Mouse (Mus musculus): ENCODE data around the gene Slc25a24. TPM values are rescaled to one million over a fixed set of nuclear protein-coding genes. Genes with fewer than 3 reads are reported as not detected.

Slc25a24 gene
- polyA plus RNA-seq, 1 experiment: 1.6 TPM

GRCm38 (mm10) chr3:109135352-109135751, 12.4 kb downstream of the Slc25a24 start:
- Histone ChIP-seq H3K36me3 (ENCODE audit: control insufficient read depth, insufficient read depth, low read length) (no peaks in the 10 kb centered on the region), H3K27ac (ENCODE audit: insufficient read depth, low read depth, low read length) (no peak overlapping the region), H3K4me1 (ENCODE audit: control insufficient read depth, insufficient read depth, low read length) (no peaks in the 10 kb centered on the region), H3K27me3 (replicated peaks; ENCODE audit: control insufficient read depth, insufficient read depth, low read length) (no peaks in the 10 kb centered on the region), H3K4me3 (ENCODE audit: insufficient read depth, low read depth, low read length) (no peak overlapping the region)
- TF ChIP-seq POLR2A (IDR thresholded peaks at IDR 0.05; ENCODE audit: low read depth, low read length) (no peak), CTCF (conservative IDR thresholded peaks at IDR 0.05; ENCODE audit: insufficient read depth, insufficient read length, low read depth, low read length) (no peak)
- DNase-seq: no peak
- 77% methylated on average over 1 of the region's 1 CpGs for WGBS

DNA sequence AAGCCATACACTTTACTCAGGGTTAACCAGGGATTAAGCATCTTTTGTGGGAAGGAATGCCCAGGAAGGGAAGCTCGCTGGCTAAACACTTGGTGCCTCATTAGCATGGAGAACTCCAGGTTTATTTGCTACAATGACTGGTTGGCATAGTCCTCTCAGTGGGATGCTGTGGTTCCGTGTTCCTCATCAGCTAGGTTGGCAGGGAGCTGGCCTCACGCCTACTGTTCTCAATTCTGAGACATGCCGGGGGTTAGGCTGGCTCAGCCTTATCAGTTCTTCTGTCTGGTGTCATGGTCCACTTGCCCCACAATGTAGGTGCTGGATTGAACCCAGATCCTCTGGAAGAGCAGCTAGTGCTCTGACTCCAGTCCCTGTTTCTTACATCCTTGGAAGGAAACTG, 29.6 kb downstream of the Slc25a24 start:
- Histone ChIP-seq H3K4me3 (ENCODE audit: insufficient read depth, low read depth, low read length) (no peak overlapping the region), H3K27me3 (replicated peaks; ENCODE audit: control insufficient read depth, insufficient read depth, low read length) (no peaks in the 10 kb centered on the region), H3K36me3 (ENCODE audit: control insufficient read depth, insufficient read depth, low read length) (no peaks in the 10 kb centered on the region), H3K4me1 (ENCODE audit: control insufficient read depth, insufficient read depth, low read length) (no peaks in the 10 kb centered on the region), H3K27ac (ENCODE audit: insufficient read depth, low read depth, low read length) (no peak overlapping the region)
- TF ChIP-seq POLR2A (IDR thresholded peaks at IDR 0.05; ENCODE audit: low read depth, low read length): no peak
- TF ChIP-seq CTCF (conservative IDR thresholded peaks at IDR 0.05; ENCODE audit: insufficient read depth, insufficient read length, low read depth, low read length): no peak
- WGBS: 85% methylated on average over 4 of the region's 4 CpGs
- DNase-seq: no peak

DNA sequence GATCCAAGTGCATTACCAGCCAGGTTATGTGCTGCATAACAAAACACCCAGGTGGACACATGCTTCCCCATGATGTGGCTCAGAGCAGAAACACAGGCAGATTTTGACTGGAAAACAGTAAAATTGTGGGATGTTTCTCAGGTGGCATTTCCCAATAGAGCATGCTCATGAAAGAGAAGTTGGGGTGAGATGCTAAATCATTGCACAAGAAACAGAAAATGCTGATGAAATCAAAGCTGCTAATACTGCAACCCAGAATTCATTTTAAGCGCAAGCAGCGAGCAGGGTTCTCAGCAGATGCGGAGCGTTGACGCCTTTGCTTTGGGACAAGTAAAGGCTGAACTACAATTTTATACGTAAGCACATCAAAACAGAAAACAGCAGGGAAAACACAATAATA, 30.5 kb downstream of the Slc25a24 start:
- Histone ChIP-seq H3K4me3 (ENCODE audit: insufficient read depth, low read depth, low read length) (no peak overlapping the region), H3K27ac (ENCODE audit: insufficient read depth, low read depth, low read length) (no peak overlapping the region), H3K36me3 (ENCODE audit: control insufficient read depth, insufficient read depth, low read length) (no peaks in the 10 kb centered on the region), H3K27me3 (replicated peaks; ENCODE audit: control insufficient read depth, insufficient read depth, low read length) (no peaks in the 10 kb centered on the region), H3K4me1 (ENCODE audit: control insufficient read depth, insufficient read depth, low read length) (no peaks in the 10 kb centered on the region)
- no peak for TF ChIP-seq CTCF (conservative IDR thresholded peaks at IDR 0.05; ENCODE audit: insufficient read depth, insufficient read length, low read depth, low read length)
- TF ChIP-seq POLR2A (IDR thresholded peaks at IDR 0.05; ENCODE audit: low read depth, low read length): no peak
- no peak for DNase-seq
- 98% methylated on average over 6 of the region's 6 CpGs for WGBS

DNA sequence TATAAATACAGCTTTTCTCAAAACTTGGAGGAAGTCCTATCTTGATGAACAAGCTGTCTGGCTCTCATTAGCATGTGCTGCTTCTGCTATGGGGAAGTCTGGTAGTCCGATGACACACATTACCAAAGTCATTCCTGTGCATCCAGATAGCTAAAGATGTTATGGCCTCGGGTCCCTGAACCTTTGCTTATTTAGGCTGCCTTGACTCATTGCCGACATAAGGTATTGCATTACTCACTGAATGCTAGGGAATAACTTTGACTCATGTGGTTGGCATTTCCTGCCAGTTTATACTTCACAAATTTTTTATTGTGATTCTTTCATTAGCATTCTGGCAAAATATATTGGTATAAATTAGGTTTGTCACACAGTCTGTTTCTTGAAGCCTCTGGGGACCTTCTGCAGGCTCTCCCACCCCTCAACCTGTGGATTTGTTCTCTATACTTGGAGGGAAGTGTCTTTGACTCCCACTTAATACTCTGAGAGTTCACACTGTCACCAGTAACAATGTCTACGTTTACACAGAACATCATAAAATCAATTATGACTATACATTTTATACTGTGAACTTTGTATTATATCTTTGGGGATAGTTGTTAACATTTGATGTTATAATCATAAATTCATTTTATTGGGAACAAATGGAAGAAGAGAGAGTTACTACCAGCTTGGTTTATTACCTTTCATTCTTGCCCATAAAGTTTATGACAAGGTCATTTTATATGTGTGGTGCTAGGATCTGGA, 33.1 kb downstream of the Slc25a24 start:
- TF ChIP-seq POLR2A (IDR thresholded peaks at IDR 0.05; ENCODE audit: low read depth, low read length) (no peak), CTCF (conservative IDR thresholded peaks at IDR 0.05; ENCODE audit: insufficient read depth, insufficient read length, low read depth, low read length) (no peak)
- no peaks in the 10 kb centered on the region for H3K27me3 ChIP-seq (replicated peaks; ENCODE audit: control insufficient read depth, insufficient read depth, low read length)
- no peak for DNase-seq
- H3K36me3 ChIP-seq (ENCODE audit: control insufficient read depth, insufficient read depth, low read length): no peaks in the 10 kb centered on the region
- WGBS: 69% methylated on average over 4 of the region's 4 CpGs
- no peaks in the 10 kb centered on the region for H3K4me1 ChIP-seq (ENCODE audit: control insufficient read depth, insufficient read depth, low read length)
- H3K4me3 ChIP-seq (ENCODE audit: insufficient read depth, low read depth, low read length): no peak overlapping the region
- no peak overlapping the region for H3K27ac ChIP-seq (ENCODE audit: insufficient read depth, low read depth, low read length)

DNA sequence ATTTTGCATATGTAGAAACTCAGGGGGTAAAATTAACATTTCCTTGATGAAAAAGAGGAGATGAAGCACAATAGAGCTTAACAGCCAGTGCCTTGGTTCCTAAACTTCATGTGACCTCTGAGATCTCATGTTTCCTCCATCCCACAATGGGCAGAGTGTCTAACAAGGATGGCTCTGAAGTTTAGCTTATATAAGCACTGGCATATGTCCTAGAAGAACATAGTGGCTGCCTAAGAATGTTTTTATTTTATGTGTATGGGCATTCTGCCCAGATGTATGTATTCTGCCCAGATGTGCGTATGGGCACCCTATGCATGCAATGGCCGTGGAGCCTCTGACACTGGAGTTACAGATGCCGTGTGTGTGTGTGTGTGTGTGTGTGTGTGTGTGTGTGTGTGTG, 34.5 kb downstream of the Slc25a24 start:
- H3K27me3 ChIP-seq (replicated peaks; ENCODE audit: control insufficient read depth, insufficient read depth, low read length): no peaks in the 10 kb centered on the region
- TF ChIP-seq POLR2A (IDR thresholded peaks at IDR 0.05; ENCODE audit: low read depth, low read length) (no peak), CTCF (conservative IDR thresholded peaks at IDR 0.05; ENCODE audit: insufficient read depth, insufficient read length, low read depth, low read length) (no peak)
- DNase-seq: no peak
- H3K27ac ChIP-seq (ENCODE audit: insufficient read depth, low read depth, low read length): no peak overlapping the region
- no peaks in the 10 kb centered on the region for H3K4me1 ChIP-seq (ENCODE audit: control insufficient read depth, insufficient read depth, low read length)
- H3K36me3 ChIP-seq (ENCODE audit: control insufficient read depth, insufficient read depth, low read length): no peaks in the 10 kb centered on the region
- H3K4me3 ChIP-seq (ENCODE audit: insufficient read depth, low read depth, low read length): no peak overlapping the region
- WGBS: 84% methylated on average over 3 of the region's 3 CpGs

- Histone ChIP-seq H3K27ac (ENCODE audit: insufficient read depth, low read depth, low read length) (no peak overlapping the region), H3K36me3 (ENCODE audit: control insufficient read depth, insufficient read depth, low read length) (no peaks in the 10 kb centered on the region), H3K27me3 (replicated peaks; ENCODE audit: control insufficient read depth, insufficient read depth, low read length) (no peaks in the 10 kb centered on the region), H3K4me1 (ENCODE audit: control insufficient read depth, insufficient read depth, low read length) (no peaks in the 10 kb centered on the region), H3K4me3 (ENCODE audit: insufficient read depth, low read depth, low read length) (no peak overlapping the region)
- TF ChIP-seq CTCF (conservative IDR thresholded peaks at IDR 0.05; ENCODE audit: insufficient read depth, insufficient read length, low read depth, low read length) (no peak), POLR2A (IDR thresholded peaks at IDR 0.05; ENCODE audit: low read depth, low read length) (no peak)
- DNase-seq: no peak
- WGBS: 74% methylated on average over 2 of the region's 2 CpGs
Measured at GRCm38 (mm10) chr3:109164088-109164487, 41.1 kb downstream of the Slc25a24 start.

GRCm38 (mm10) chr3:109164644-109165043, 41.7 kb downstream of the Slc25a24 start:
- Histone ChIP-seq H3K27me3 (replicated peaks; ENCODE audit: control insufficient read depth, insufficient read depth, low read length) (no peaks in the 10 kb centered on the region), H3K27ac (ENCODE audit: insufficient read depth, low read depth, low read length) (no peak overlapping the region), H3K4me1 (ENCODE audit: control insufficient read depth, insufficient read depth, low read length) (no peaks in the 10 kb centered on the region), H3K4me3 (ENCODE audit: insufficient read depth, low read depth, low read length) (no peak overlapping the region), H3K36me3 (ENCODE audit: control insufficient read depth, insufficient read depth, low read length) (no peaks in the 10 kb centered on the region)
- 94% methylated on average over 1 of the region's 1 CpGs for WGBS
- DNase-seq: no peak
- TF ChIP-seq CTCF (conservative IDR thresholded peaks at IDR 0.05; ENCODE audit: insufficient read depth, insufficient read length, low read depth, low read length): no peak

Measured in kidney, adult 2 months (tissue).